Mouse (Mus musculus): Measurements from ENCODE around the gene Pilrb1.

DNA sequence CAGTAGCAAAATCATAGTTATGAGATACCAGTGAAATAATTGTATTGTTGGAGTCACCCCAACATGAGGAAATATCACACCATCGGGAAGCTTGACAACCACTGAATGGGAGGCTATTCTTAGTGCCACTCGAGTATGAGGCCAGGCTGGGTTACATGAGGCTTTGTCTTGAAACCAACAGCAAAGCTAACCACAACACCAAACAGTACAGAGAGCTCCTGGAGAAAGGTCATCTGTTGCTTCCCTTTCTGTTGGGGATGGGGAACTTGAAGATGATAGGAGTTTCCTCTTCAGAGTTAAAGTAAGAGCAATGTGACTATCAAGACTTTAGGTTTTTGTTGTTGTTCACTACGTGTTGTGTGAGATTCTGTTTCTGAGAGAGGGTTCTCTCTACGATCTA lies 25.0 kb upstream of the Pilrb1 start:
- TF ChIP-seq CTCF (IDR thresholded peaks at IDR 0.05; ENCODE audit: extremely low read depth, insufficient read depth, insufficient read length, insufficient replicate concordance) = no peak
- TF ChIP-seq POLR2A (IDR thresholded peaks at IDR 0.05; ENCODE audit: low read depth, low read length) = no peak

All from spleen, adult 2 months (tissue).